Mouse (Mus musculus) left cerebral cortex, adult 2 months (tissue): ENCODE results near the gene Nkx2-3. TPM values are rescaled to one million over a fixed set of nuclear protein-coding genes. Genes with fewer than 3 reads are reported as not detected.

Experiments
- DNase-seq, 2 experiments: peaks; one replicate each; pipeline ENCODE4 v3.0.0; 2021 to 2022; ENCODE audit warnings: low spot score in 2 of 2, mixed read lengths in 1 of 2; ENCODE audit errors: extremely low spot score in 1 of 2
- H3K27ac ChIP-seq: fragments of 200-600 bp; 2 replicates; pipeline ENCODE4 v1.8.1; 2022
- H3K4me3 ChIP-seq: fragments of 200-600 bp; 2 replicates; pipeline ENCODE4 v1.8.1; 2022
- CTCF ChIP-seq: fragments of 200-600 bp; IDR thresholded peaks from 2 replicates; pipeline ENCODE4 v1.8.1; 2022; ENCODE audit warnings: antibody characterized with exemption, mild to moderate bottlenecking, moderate library complexity
- intact Hi-C: fragments of 180-260 bp; cut with DNase I; formaldehyde crosslinking; loops from one replicate; pipeline ENCODE4 v1.15.1; 2025
- microRNA-seq, 2 experiments: library from miRNA; unstranded; fragments of <30 nt; microRNA quantifications; one replicate each; pipeline ENCODE4 v1.2.0; 2021
- total RNA-seq, 2 experiments: library from RNA; stranded (reverse); gene quantifications; 2 replicates each; pipeline ENCODE4 v1.2.3; 2021

Nkx2-3 gene
- total RNA-seq, 2 experiments from 2014 or later = not detected

- peak; percentile 10; the same call in 1 of the 2 replicates for TF ChIP-seq CTCF
- intact Hi-C loops = no loop called here
- Histone ChIP-seq H3K4me3 (no peak overlapping the region), H3K27ac (no peak overlapping the region)
- no peak for DNase-seq
Measured at GRCm38 (mm10) chr19:43662176-43662967, 50.2 kb downstream of the Nkx2-3 start.

DNA sequence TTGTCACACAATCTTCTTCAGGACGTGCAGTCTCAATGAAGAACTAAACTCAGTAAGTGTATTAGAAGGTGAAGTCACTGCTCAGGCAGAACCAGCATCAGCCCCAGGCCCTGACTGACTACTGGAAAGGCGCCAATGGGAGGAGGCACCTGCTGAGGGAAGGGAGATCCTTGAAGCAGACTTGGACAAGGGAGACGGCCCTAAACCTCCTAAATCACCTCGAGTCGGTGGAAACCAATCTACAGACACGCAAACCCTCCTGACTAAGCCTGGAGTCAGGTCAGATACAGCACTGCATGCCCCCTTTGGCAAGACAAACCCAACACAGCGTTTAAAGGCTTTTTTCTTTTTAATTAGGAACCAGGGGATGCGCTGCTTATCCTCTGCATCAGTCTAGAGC is 51.3 kb downstream of the Nkx2-3 start:
- no peak for TF ChIP-seq CTCF
- no peak for DNase-seq
- intact Hi-C loops = no loop called here
- H3K27ac ChIP-seq = no peak overlapping the region
- no peak overlapping the region for H3K4me3 ChIP-seq

Small RNAs within 50 kb of the gene (microRNA-seq; reads per million reads assigned to microRNA genes)
- 0 reads per million in 2 experiments for gene Gm22646

Other genes starting within 250 kb of the Nkx2-3 start
- under 1 TPM in 1 of 2 experiments, not detected in 1; 0.09 TPM for gene Hpse2, start 224.0 kb upstream of the Nkx2-3 start, total RNA-seq
- 100 to 1,000 TPM; 114 to 116 TPM for gene Cnnm1, start 171.9 kb upstream of the Nkx2-3 start, total RNA-seq
- gene Got1, start 87.7 kb upstream of the Nkx2-3 start, total RNA-seq = 100 to 1,000 TPM; 361 to 390 TPM
- 10 to 100 TPM; 43.3 to 46.3 TPM for gene Slc25a28, start 62.6 kb downstream of the Nkx2-3 start, total RNA-seq
- gene Entpd7, start 77.3 kb downstream of the Nkx2-3 start, total RNA-seq = 10 to 100 TPM; 21.7 to 22.4 TPM
- gene Cutc, start 140.7 kb downstream of the Nkx2-3 start, total RNA-seq = 1 to 10 TPM; 6.1 to 6.9 TPM
- 10 to 100 TPM; 13.9 to 15.5 TPM for gene Cox15, start 140.7 kb downstream of the Nkx2-3 start, total RNA-seq
- under 1 TPM; 0.23 to 0.25 TPM for gene Abcc2, start 169.9 kb downstream of the Nkx2-3 start, total RNA-seq